Mouse (Mus musculus) heart, postnatal 0 days (tissue): Measurements from ENCODE around the gene Zic1. TPM values are rescaled to one million over a fixed set of nuclear protein-coding genes. Genes with fewer than 3 reads are reported as not detected.

Experiments used
- ATAC-seq: fragments of 200-750 bp; cut with Nextera tagmentation; 2 replicates; pipeline ENCODE4 v1.8.0; 2017; ENCODE audit warnings: low read depth, moderate number of reproducible peaks, moderate library complexity; ENCODE audit not compliant: insufficient read depth
- DNase-seq: peaks from one replicate; pipeline ENCODE4 v3.0.0-alpha.2; 2016; ENCODE audit warnings: low spot score
- H3K27ac ChIP-seq: fragments of 300-500 bp; sonication (generic); 2 replicates; pipeline ENCODE4 v1.5.1; 2014; ENCODE audit warnings: low read depth, mild to moderate bottlenecking
- H3K27me3 ChIP-seq: fragments of 300-500 bp; sonication (generic); 2 replicates; pipeline ENCODE4 v1.6.1; 2014; ENCODE audit warnings: low read length, mixed read lengths; ENCODE audit not compliant: control insufficient read depth, insufficient read depth
- H3K36me3 ChIP-seq: fragments of 300-500 bp; sonication (generic); replicated peaks from 2 replicates; pipeline ENCODE4 v1.6.1; 2014; ENCODE audit warnings: low read length, mixed read lengths; ENCODE audit not compliant: control insufficient read depth, insufficient read depth
- H3K4me1 ChIP-seq: fragments of 300-500 bp; sonication (generic); 2 replicates; pipeline ENCODE4 v1.6.1; 2014; ENCODE audit warnings: antibody characterized with exemption; ENCODE audit not compliant: control insufficient read depth, insufficient read depth
- H3K4me2 ChIP-seq: fragments of 300-500 bp; sonication (generic); 2 replicates; pipeline ENCODE4 v1.6.1; 2014; ENCODE audit warnings: low read depth, mild to moderate bottlenecking, low read length, moderate library complexity
- H3K4me3 ChIP-seq: fragments of 300-500 bp; sonication (generic); 2 replicates; pipeline ENCODE4 v1.5.1; 2014; ENCODE audit warnings: low read depth, low read length
- H3K9ac ChIP-seq: fragments of 300-500 bp; sonication (generic); replicated peaks from 2 replicates; pipeline ENCODE4 v1.6.1; 2014; ENCODE audit warnings: low read depth, low read length, mixed read lengths
- H3K9me3 ChIP-seq: fragments of 300-500 bp; sonication (generic); replicated peaks from 2 replicates; pipeline ENCODE4 v1.6.1; 2016; ENCODE audit warnings: low read length; ENCODE audit not compliant: control insufficient read depth
- CTCF ChIP-seq: IDR thresholded peaks from 2 replicates; pipeline ENCODE4 v1.5.1; 2016; ENCODE audit warnings: antibody characterized with exemption, control low read depth, low read depth
- EP300 ChIP-seq: IDR thresholded peaks from 2 replicates; pipeline ENCODE4 v1.6.1; 2016; ENCODE audit warnings: antibody characterized with exemption, low read depth
- WGBS: fragments of 180-500 bp; shearing (Covaris S2); extraction: QIAGEN DNeasy Blood & Tissue Kit; methylation state at CpG from one replicate; pipeline ENCODE4 v1.1.7; 2014; 5-methylcytosine and 5-hydroxymethylcytosine counted together
- polyA plus RNA-seq: library from polyadenylated mRNA; unstranded; fragments of >200 nt; fragmentation: Nextera tagmentation; extraction: Ambion mirVana; gene quantifications from 2 replicates; pipeline ENCODE4 v1.2.1, GENCODE M21; 2015
- total RNA-seq: library from RNA; depleted of rRNA; stranded (reverse); fragments of >200 nt; gene quantifications from 2 replicates; pipeline ENCODE4 v1.2.3, GENCODE M21; 2014; ENCODE audit warnings: low replicate concordance; rRNA removed

Zic1 gene
- total RNA-seq, result not detected in 2 replicates
- not detected in 2 replicates for polyA plus RNA-seq

DNA sequence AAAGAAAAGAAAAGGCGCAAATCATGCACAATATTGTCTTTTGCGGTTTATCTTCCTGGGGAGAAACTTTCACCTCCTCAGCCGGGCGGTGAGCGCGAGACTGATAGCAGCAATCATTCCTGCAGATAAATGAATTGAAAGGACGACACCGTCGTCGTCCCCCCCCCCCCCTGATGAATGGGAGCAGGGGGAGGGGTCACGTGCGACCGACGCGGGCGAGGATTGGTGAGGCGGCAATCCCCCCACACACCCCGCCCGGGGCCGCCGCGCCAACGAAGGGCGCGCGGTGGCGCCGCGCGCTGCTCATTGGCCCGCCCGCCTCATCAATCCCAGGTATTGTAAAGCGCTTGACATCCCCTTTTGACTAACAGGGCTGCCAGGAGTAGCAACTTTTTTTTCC, at the start of gene Zic1:
Gene Zic1, minus strand, starts transcription at position 147 of the 400 bp plus-strand sequence.
- no peak within 1 kb of the TSS for H3K9ac ChIP-seq
- H3K4me3 ChIP-seq, result peak within 1 kb of the TSS; percentile 45
- 0 out of 2 replicates have a peak, but pooled peaks cover 5% of the 10 kb centered on the region for H3K9me3 ChIP-seq
- H3K4me2 ChIP-seq, result peak within 1 kb of the TSS; percentile 55
- DNase-seq (no peak), ATAC-seq (no peak)
- WGBS, result 4% methylated on average over 26 of the region's 33 CpGs
- H3K27ac ChIP-seq, result no peak within 1 kb of the TSS
- H3K36me3 ChIP-seq, result no peaks in the 10 kb centered on the region
- TF ChIP-seq EP300, result no peak
- TF ChIP-seq CTCF, result no peak
- peaks cover 6% of the 10 kb centered on the region; the same call in 1 of the 2 replicates for H3K4me1 ChIP-seq
- peaks cover 100% of the 10 kb centered on the region for H3K27me3 ChIP-seq

DNA sequence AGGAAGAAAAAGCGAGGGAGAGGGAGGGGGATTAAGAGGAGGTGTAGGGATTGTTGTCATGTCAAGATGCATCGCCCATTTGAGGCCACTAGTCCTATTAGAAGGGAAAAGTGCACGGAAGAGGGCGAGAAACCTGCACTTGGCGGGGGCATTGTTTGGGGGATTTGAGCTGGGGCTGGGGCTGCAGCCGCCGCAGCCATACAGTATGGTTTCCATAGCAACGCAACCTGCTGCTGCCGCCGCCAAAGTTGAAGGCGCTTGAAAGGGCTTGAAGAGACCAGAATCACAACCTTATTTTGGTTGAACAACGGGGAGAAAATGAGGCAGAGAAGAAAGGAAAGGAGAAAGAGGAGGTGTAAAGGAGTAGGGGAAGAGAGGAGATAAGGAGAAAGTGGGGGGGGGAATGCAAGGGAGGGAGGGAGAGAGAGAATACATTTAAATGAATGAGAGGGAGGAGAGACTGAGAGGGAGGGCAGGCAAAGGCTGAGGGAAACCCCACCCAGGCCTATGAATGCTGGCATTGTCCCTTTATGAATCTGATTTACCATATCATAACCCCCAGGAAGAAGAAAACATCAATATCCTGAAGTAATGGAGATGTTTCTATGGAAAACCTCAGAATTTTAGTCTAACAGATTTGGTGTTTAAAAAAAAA, 48.5 kb upstream of the Zic1 start:
- Histone ChIP-seq H3K4me1 (no peaks in the 10 kb centered on the region), H3K27me3 (peaks cover 36% of the 10 kb centered on the region), H3K9me3 (no peaks in the 10 kb centered on the region), H3K9ac (no peak overlapping the region), H3K4me2 (no peak overlapping the region), H3K4me3 (no peak overlapping the region), H3K36me3 (no peaks in the 10 kb centered on the region), H3K27ac (no peak overlapping the region)
- TF ChIP-seq EP300 (no peak), CTCF (no peak)
- DNase-seq (no peak), ATAC-seq (no peak)
- 2% methylated on average over 12 of the region's 12 CpGs for WGBS

- Histone ChIP-seq H3K27me3 (peaks cover 67% of the 10 kb centered on the region), H3K27ac (no peak overlapping the region), H3K4me2 (no peak overlapping the region), H3K4me1 (no peaks in the 10 kb centered on the region), H3K9ac (no peak overlapping the region), H3K36me3 (no peaks in the 10 kb centered on the region), H3K9me3 (no peaks in the 10 kb centered on the region), H3K4me3 (no peak overlapping the region)
- DNase-seq (no peak), ATAC-seq (no peak)
- no peak for TF ChIP-seq EP300
- no peak for TF ChIP-seq CTCF
- 0% methylated on average over 3 of the region's 3 CpGs for WGBS
Measured at GRCm38 (mm10) chr9:91409771-91410170, 44.2 kb upstream of the Zic1 start.

GRCm38 (mm10) chr9:91406258-91406763, 40.7 kb upstream of the Zic1 start:
- H3K36me3 ChIP-seq, result no peaks in the 10 kb centered on the region
- no peak overlapping the region for H3K27ac ChIP-seq
- H3K4me2 ChIP-seq, result no peak overlapping the region
- no peaks in the 10 kb centered on the region for H3K9me3 ChIP-seq
- no peak overlapping the region for H3K9ac ChIP-seq
- ATAC-seq (no peak), DNase-seq (no peak)
- H3K4me3 ChIP-seq, result no peak overlapping the region
- no peaks in the 10 kb centered on the region for H3K4me1 ChIP-seq
- WGBS, result 2% methylated on average over 6 of the region's 6 CpGs
- TF ChIP-seq CTCF, result no peak
- no peak for TF ChIP-seq EP300
- peaks cover 90% of the 10 kb centered on the region for H3K27me3 ChIP-seq

DNA sequence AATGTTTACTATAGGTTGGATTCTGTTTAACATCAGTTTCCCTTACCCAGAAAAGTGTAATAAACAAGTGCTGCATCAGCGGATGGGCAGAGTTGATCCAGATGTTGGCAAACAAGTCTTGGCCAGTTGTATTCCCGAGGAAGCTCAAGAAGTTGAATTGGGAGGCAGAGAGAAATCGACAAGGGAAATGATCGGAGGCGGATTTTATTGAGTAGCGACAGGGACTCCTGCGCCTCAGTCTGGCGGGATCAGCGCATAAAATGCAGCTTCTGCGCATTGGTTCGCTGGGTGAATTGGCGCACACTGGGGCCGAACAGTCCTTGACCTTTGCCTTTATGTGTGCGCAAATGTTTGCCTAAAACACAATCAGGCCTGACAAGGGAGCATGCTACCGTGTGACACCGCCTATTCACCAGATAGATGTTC, 40.2 kb upstream of the Zic1 start:
- WGBS, result under 1% methylated on average over 16 of the region's 16 CpGs
- Histone ChIP-seq H3K9ac (no peak overlapping the region), H3K4me2 (no peak overlapping the region)

More for the DNA sequence above, 40.2 kb upstream of the Zic1 start:
- ATAC-seq, result no peak
- Histone ChIP-seq H3K4me1 (no peaks in the 10 kb centered on the region), H3K4me3 (no peak overlapping the region), H3K36me3 (no peaks in the 10 kb centered on the region), H3K9me3 (no peaks in the 10 kb centered on the region), H3K27ac (no peak overlapping the region), H3K27me3 (peaks cover 90% of the 10 kb centered on the region)
- TF ChIP-seq EP300 (no peak), CTCF (no peak)
- no peak for DNase-seq
